18 mouse cellular contexts compared by ENCODE assay signal in the genomic region with DNA sequence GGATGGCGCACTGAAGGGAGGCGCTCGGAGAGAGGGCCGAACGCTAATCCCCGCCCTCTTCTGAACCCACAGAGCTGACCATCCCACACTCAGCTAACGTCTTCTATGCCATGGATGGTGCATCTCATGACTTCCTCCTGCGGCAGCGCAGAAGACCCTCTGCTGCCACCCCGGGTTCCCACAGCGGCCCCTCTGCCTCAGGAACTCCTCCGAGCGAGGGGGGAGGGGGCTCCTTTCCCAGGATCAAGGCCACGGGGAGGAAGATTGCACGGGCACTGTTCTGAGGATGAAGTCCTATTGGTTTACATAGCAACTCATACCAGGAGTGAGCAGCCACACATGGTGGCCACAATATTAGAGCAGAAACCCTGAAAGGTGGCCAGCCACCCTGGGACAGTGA.
"Had no signal": no experiment of that assay in that cellular context is flagged by ENCODE, and none has a peak within 500 bp of the region (broad histone marks: within the 10 kb centered on the region; RNA-seq: fewer than 3 reads in every experiment).

No protein-coding gene starts in this region.

- H3K27ac ChIP-seq: kidney, embryonic 15.5 days; left cerebral cortex, adult 2 months; liver, embryonic 13.5 days; midbrain, embryonic 12.5 days; neural tube, embryonic 13.5 days; stomach, embryonic 15.5 days had no signal

- H3K4me3 ChIP-seq: kidney, embryonic 15.5 days; left cerebral cortex, adult 2 months; liver, embryonic 13.5 days; midbrain, embryonic 12.5 days; myocyte; neural tube, embryonic 13.5 days; stomach, embryonic 15.5 days had no signal

- H3K9ac ChIP-seq: kidney, embryonic 15.5 days; liver, embryonic 13.5 days; midbrain, embryonic 12.5 days; neural tube, embryonic 13.5 days; stomach, embryonic 15.5 days had no signal

- H3K9me3 ChIP-seq: kidney, embryonic 15.5 days; liver, embryonic 13.5 days; midbrain, embryonic 12.5 days; neural tube, embryonic 13.5 days; stomach, embryonic 15.5 days had no signal

- DNase-seq: kidney, postnatal 10 days; kidney, postnatal 36 days; layer of hippocampus, postnatal 36 days; liver, embryonic 13.5 days; lung, adult 2 months; lung, postnatal 14 days; lung, postnatal 4 days; retina, postnatal 1 day; right cerebral cortex, postnatal 25 days; spleen, adult 18-20 months; thymus, postnatal 25 days had no signal

- H3K27me3 ChIP-seq: kidney, embryonic 15.5 days; liver, embryonic 13.5 days; midbrain, embryonic 12.5 days; neural tube, embryonic 13.5 days; stomach, embryonic 15.5 days had no signal

- H3K4me2 ChIP-seq: kidney, embryonic 15.5 days; liver, embryonic 13.5 days; midbrain, embryonic 12.5 days; neural tube, embryonic 13.5 days; stomach, embryonic 15.5 days had no signal

- ATAC-seq: midbrain, embryonic 16.5 days had no signal
